Mouse (Mus musculus) lung, postnatal 0 days (tissue): ENCODE data around the gene Elmo1.

Experiments used
- CTCF ChIP-seq: IDR thresholded peaks from 2 replicates; pipeline ENCODE4 v1.5.1; 2016; ENCODE audit warnings: antibody characterized with exemption, mild to moderate bottlenecking
- EP300 ChIP-seq: IDR thresholded peaks from 2 replicates; pipeline ENCODE4 v1.6.1; 2016; ENCODE audit warnings: antibody characterized with exemption, mild to moderate bottlenecking, control low read depth

DNA sequence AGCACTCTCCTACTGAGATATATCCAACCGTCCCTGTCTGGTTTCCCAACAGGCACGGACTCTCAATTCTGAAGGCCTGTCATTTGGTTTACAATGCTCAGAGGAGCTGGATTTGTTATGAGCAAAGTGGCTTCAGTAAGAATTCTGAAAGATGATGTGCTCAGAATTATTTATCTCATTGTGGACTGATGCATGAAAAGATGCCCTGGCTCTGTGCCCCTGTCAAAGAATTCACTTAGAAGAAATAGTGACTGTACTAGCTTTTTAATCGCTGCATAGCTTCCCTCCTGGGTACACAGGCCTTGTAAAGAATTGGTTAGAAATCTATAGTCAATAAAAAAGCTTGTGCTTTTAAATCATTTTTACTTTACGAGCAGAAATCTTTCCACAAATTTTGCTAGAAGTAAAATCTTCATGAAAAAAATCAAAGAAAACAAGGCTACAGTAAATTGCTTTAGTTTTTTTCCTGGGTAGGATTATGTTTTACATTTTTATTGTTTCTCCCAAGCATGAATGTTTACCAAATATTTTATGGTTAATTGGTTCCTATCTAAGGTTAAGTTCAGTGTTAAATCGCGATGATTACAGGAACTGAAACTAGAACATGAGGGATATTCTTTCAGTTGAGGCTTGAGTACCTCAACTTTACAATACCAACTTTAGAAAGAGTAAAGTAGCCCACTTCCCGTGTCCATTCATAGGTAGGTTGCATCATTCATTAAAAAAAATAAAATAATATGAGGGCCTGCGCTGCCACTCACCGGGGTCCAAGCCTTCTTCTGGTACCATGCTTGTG lies 320.1 kb downstream of the Elmo1 start:
- TF ChIP-seq CTCF (no peak), EP300 (no peak)
